Mouse (Mus musculus): ENCODE results near the gene Eng. TPM values are rescaled to one million over a fixed set of nuclear protein-coding genes. Genes with fewer than 3 reads are reported as not detected.

Eng gene
- polyA plus RNA-seq, 1 experiment from 2014 or later, result 59.5 TPM

DNA sequence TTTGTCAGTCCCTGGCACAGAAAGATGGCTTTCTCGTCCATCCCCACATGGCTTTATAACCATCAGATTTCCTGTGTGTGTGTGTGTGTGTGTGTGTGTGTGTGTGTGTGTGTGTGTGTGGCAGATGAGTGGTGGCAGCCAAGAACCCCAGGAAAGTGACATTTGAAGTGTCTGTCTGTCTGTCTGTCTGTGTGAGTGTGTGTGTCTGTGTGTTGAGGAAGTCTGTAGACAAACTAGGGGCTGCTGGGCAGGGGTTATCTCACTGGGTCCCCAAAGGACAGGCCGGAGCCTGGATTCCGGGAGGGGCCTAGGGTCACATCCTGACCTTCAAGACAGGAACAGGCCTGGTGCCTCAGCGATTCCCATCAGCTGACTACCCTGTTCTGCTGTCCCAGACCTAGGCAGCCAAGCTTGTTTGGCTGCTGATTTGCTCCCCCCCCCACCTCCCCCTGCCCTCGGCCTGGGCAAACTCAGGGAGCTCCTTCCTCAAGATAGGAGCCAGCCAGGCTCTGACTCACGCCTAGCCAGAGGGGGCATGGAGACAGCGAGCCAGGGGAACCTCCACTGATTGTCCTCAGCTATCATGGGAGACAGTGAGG lies 15.2 kb downstream of the Eng start:
- Histone ChIP-seq H3K27me3 (replicated peaks; ENCODE audit: control insufficient read depth, insufficient read depth, low read length) (no peaks in the 10 kb centered on the region), H3K9ac (ENCODE audit: low read length) (no peak overlapping the region), H3K4me3 (ENCODE audit: low read depth, low read length) (no peak overlapping the region), H3K36me3 (ENCODE audit: control insufficient read depth, insufficient read depth, low read length) (peaks cover 7% of the 10 kb centered on the region; the same call in 1 of the 2 replicates), H3K4me2 (ENCODE audit: low read length) (no peak overlapping the region), H3K27ac (ENCODE audit: low read depth) (peak overlapping the region; percentile 44; the same call in 1 of the 2 replicates), H3K4me1 (replicated peaks; ENCODE audit: control insufficient read depth, insufficient read depth, low read length) (peaks cover 7% of the 10 kb centered on the region), H3K9me3 (ENCODE audit: control insufficient read depth, low read length) (no peaks in the 10 kb centered on the region)
- DNase-seq (ENCODE audit: low spot score), result no peak
- ATAC-seq (replicated peaks; ENCODE audit: low FRiP score, low TSS enrichment, low read depth), result peak; percentile 48; the same call in 1 of the 2 replicates
- WGBS, result 20% methylated on average over 7 of the region's 7 CpGs

DNA sequence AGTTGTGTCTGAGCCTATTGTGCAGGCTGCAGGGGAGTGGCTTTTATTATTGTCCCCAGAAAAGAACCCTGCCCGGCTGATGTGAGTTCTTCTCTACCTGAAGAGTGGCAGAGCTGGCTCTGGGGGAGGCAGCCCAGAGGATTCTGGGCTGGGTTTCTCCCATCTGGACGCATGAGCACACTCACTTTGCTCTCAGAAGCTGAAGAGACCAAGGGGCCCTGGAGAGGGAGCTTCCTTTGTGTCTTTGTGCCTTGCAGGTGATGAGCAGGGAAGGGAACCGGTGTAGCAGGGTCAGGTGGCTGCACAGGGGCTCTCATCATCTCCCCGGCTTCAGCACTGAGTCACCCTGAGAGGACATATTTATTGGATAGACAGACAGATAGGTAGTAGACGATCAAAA lies 15.9 kb downstream of the Eng start:
- Histone ChIP-seq H3K9me3 (ENCODE audit: control insufficient read depth, low read length) (no peaks in the 10 kb centered on the region), H3K9ac (ENCODE audit: low read length) (no peak overlapping the region), H3K4me1 (replicated peaks; ENCODE audit: control insufficient read depth, insufficient read depth, low read length) (peaks cover 7% of the 10 kb centered on the region), H3K4me3 (ENCODE audit: low read depth, low read length) (no peak overlapping the region), H3K36me3 (ENCODE audit: control insufficient read depth, insufficient read depth, low read length) (peaks cover 7% of the 10 kb centered on the region; the same call in 1 of the 2 replicates), H3K27me3 (replicated peaks; ENCODE audit: control insufficient read depth, insufficient read depth, low read length) (no peaks in the 10 kb centered on the region), H3K4me2 (ENCODE audit: low read length) (no peak overlapping the region), H3K27ac (ENCODE audit: low read depth) (peak overlapping the region; percentile 44; the same call in 1 of the 2 replicates)
- peak; percentile 25; the same call in 1 of the 2 replicates for ATAC-seq (replicated peaks; ENCODE audit: low FRiP score, low TSS enrichment, low read depth)
- 27% methylated on average over 5 of the region's 5 CpGs for WGBS
- DNase-seq (ENCODE audit: low spot score), result no peak

DNA sequence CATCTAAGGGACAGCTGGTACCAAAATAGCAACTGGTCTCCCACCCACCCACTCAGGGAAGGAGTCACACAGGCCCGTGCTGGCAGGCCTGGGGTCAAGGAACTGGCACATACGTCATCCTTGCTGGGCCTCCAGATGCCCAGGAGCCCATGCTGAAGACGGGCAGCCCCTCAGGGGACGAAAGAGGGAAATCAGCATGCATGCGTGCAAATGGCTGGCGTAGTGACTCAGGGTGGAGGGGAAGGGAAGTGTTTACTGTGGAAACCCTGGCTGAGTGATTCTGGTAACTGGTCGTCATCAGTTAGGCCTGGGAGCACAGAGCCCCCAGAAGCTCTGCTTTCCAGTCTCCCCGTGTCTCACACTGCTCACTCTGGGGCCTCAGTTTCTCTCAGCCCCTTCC lies 18.9 kb downstream of the Eng start:
- Histone ChIP-seq H3K27ac (ENCODE audit: low read depth) (no peak overlapping the region), H3K9me3 (ENCODE audit: control insufficient read depth, low read length) (no peaks in the 10 kb centered on the region), H3K4me3 (ENCODE audit: low read depth, low read length) (no peak overlapping the region), H3K9ac (ENCODE audit: low read length) (no peak overlapping the region), H3K4me1 (replicated peaks; ENCODE audit: control insufficient read depth, insufficient read depth, low read length) (peaks cover 7% of the 10 kb centered on the region), H3K27me3 (replicated peaks; ENCODE audit: control insufficient read depth, insufficient read depth, low read length) (no peaks in the 10 kb centered on the region), H3K36me3 (ENCODE audit: control insufficient read depth, insufficient read depth, low read length) (no peaks in the 10 kb centered on the region), H3K4me2 (ENCODE audit: low read length) (no peak overlapping the region)
- 69% methylated on average over 8 of the region's 8 CpGs for WGBS
- no peak for ATAC-seq (replicated peaks; ENCODE audit: low FRiP score, low TSS enrichment, low read depth)
- DNase-seq (ENCODE audit: low spot score), result no peak

DNA sequence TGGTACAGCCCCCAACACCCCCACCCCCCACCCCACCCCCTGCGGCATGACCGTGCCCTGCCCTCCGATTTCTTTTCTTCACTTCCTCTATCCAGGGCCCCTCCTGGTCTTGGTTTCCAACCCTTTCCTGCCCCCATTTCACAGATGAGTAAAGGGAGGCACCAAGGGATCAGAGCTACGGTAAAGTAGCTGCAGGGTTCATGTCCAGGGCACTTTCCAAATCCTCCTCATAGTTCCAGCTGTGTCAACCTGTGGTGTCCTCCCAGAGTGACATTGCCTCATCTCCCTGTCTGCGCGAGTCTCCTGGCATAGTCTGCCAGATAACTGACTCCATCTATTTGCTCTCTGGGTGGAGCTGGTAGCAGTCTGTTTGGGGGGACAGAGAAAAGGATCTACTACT lies 19.5 kb downstream of the Eng start:
- no peak for ATAC-seq (replicated peaks; ENCODE audit: low FRiP score, low TSS enrichment, low read depth)
- Histone ChIP-seq H3K4me1 (replicated peaks; ENCODE audit: control insufficient read depth, insufficient read depth, low read length) (peaks cover 7% of the 10 kb centered on the region), H3K9me3 (ENCODE audit: control insufficient read depth, low read length) (no peaks in the 10 kb centered on the region), H3K36me3 (ENCODE audit: control insufficient read depth, insufficient read depth, low read length) (no peaks in the 10 kb centered on the region), H3K9ac (ENCODE audit: low read length) (no peak overlapping the region), H3K27me3 (replicated peaks; ENCODE audit: control insufficient read depth, insufficient read depth, low read length) (no peaks in the 10 kb centered on the region), H3K27ac (ENCODE audit: low read depth) (peak overlapping the region; percentile 34; the same call in 1 of the 2 replicates), H3K4me3 (ENCODE audit: low read depth, low read length) (no peak overlapping the region), H3K4me2 (ENCODE audit: low read length) (no peak overlapping the region)
- DNase-seq (ENCODE audit: low spot score), result no peak
- 77% methylated on average over 6 of the region's 6 CpGs for WGBS

DNA sequence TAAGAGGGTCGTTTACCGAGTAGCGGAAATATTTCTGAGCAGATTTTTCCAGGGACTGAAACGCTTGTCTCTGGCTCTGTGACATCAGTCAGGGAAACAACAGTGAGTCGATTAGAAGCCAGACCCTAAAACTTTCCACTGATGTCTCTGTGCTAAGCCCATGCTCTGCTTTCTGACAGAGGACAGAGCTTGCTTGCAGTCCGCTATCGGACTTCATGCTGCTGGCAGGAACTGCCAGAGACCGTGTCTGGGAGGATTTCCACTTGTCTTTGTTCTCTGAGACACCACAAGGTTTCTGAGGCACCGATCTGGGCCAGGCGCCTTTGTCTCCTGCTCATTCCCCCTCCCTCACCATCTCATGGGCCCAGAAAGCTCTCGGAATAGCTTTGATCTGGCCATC lies 21.4 kb downstream of the Eng start:
- Histone ChIP-seq H3K4me2 (ENCODE audit: low read length) (no peak overlapping the region), H3K9ac (ENCODE audit: low read length) (no peak overlapping the region), H3K27ac (ENCODE audit: low read depth) (peak overlapping the region; percentile 63; the same call in 1 of the 2 replicates), H3K27me3 (replicated peaks; ENCODE audit: control insufficient read depth, insufficient read depth, low read length) (no peaks in the 10 kb centered on the region), H3K4me3 (ENCODE audit: low read depth, low read length) (no peak overlapping the region), H3K9me3 (ENCODE audit: control insufficient read depth, low read length) (no peaks in the 10 kb centered on the region), H3K36me3 (ENCODE audit: control insufficient read depth, insufficient read depth, low read length) (peaks cover 4% of the 10 kb centered on the region; the same call in 1 of the 2 replicates), H3K4me1 (replicated peaks; ENCODE audit: control insufficient read depth, insufficient read depth, low read length) (no peaks in the 10 kb centered on the region)
- 31% methylated on average over 11 of the region's 11 CpGs for WGBS
- DNase-seq (ENCODE audit: low spot score) (no peak), ATAC-seq (replicated peaks; ENCODE audit: low FRiP score, low TSS enrichment, low read depth) (no peak)

DNA sequence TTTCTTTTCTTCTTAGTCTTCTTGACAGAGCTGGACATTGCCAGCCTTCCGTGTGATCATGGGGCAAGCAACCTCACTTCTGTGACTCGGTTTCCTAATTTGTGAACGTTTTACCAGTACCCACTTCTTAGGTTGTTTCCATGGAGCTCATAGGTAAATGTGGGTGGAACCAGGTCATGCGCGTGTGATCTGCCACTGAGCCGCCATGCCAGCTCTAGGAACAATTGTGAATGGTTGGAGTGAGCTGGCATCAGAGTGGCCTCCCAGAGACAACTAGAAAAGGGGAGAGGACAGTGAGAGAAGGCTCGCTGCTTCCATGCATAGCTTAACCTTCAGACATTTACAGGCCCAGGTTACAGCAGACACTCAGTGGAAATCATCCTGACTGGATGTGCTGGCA lies 21.8 kb downstream of the Eng start:
- WGBS, result 94% methylated on average over 7 of the region's 7 CpGs
- H3K27ac ChIP-seq (ENCODE audit: low read depth), result peak overlapping the region; percentile 63; the same call in 1 of the 2 replicates
- no peak for ATAC-seq (replicated peaks; ENCODE audit: low FRiP score, low TSS enrichment, low read depth)

DNA sequence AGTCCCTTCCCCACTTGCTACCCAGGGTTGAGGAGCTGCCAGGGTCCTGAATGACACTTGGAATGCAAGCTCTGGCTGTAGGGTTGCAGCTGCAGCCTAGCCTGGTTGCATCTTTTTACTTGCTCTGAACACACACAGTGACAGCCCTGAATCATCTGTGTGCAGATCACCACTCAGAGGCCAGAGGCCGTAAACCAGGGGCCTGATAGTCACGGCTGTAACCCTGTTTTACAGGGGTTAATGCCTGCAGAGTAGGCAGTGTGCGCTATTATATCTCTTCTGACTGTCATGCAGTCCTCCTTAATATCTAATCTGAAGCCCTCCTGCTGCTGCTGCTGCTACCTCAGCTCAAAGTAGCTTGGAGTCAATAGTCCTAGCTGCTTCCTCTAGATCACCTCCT lies 23.5 kb downstream of the Eng start:
- ATAC-seq (replicated peaks; ENCODE audit: low FRiP score, low TSS enrichment, low read depth) (no peak), DNase-seq (ENCODE audit: low spot score) (no peak)
- Histone ChIP-seq H3K4me2 (ENCODE audit: low read length) (no peak overlapping the region), H3K4me3 (ENCODE audit: low read depth, low read length) (no peak overlapping the region), H3K9ac (ENCODE audit: low read length) (no peak overlapping the region), H3K36me3 (ENCODE audit: control insufficient read depth, insufficient read depth, low read length) (peaks cover 11% of the 10 kb centered on the region; the same call in 1 of the 2 replicates), H3K9me3 (ENCODE audit: control insufficient read depth, low read length) (no peaks in the 10 kb centered on the region), H3K27ac (ENCODE audit: low read depth) (no peak overlapping the region), H3K4me1 (replicated peaks; ENCODE audit: control insufficient read depth, insufficient read depth, low read length) (no peaks in the 10 kb centered on the region), H3K27me3 (replicated peaks; ENCODE audit: control insufficient read depth, insufficient read depth, low read length) (no peaks in the 10 kb centered on the region)
- WGBS, result 39% methylated on average over 3 of the region's 3 CpGs

More for the DNA sequence above, 21.8 kb downstream of the Eng start:
- H3K4me1 ChIP-seq (replicated peaks; ENCODE audit: control insufficient read depth, insufficient read depth, low read length), result no peaks in the 10 kb centered on the region
- no peak overlapping the region for H3K4me3 ChIP-seq (ENCODE audit: low read depth, low read length)
- H3K9me3 ChIP-seq (ENCODE audit: control insufficient read depth, low read length), result no peaks in the 10 kb centered on the region
- H3K4me2 ChIP-seq (ENCODE audit: low read length), result no peak overlapping the region
- no peaks in the 10 kb centered on the region for H3K27me3 ChIP-seq (replicated peaks; ENCODE audit: control insufficient read depth, insufficient read depth, low read length)
- H3K9ac ChIP-seq (ENCODE audit: low read length), result no peak overlapping the region
- no peak for DNase-seq (ENCODE audit: low spot score)
- peaks cover 7% of the 10 kb centered on the region; the same call in 1 of the 2 replicates for H3K36me3 ChIP-seq (ENCODE audit: control insufficient read depth, insufficient read depth, low read length)

DNA sequence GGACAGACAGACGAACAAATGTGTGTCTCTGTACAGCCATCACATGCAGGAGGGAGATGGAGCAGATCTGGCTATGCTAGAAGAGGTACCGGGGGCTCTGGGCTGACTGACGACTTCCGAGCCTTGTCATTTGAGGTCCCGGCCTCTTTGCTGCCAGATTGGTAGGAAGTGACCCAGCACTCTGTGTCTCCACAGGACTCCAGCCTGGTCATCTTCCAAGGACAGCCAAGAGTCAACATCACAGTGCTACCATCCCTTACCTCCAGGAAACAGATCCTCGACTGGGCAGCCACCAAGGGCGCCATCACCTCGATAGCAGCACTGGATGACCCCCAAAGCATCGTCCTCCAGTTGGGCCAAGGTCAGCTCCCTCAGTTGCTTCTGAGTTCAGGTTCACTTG lies 24.8 kb downstream of the Eng start:
- no peaks in the 10 kb centered on the region for H3K9me3 ChIP-seq (ENCODE audit: control insufficient read depth, low read length)
- no peaks in the 10 kb centered on the region for H3K27me3 ChIP-seq (replicated peaks; ENCODE audit: control insufficient read depth, insufficient read depth, low read length)
- H3K9ac ChIP-seq (ENCODE audit: low read length), result no peak overlapping the region
- H3K4me2 ChIP-seq (ENCODE audit: low read length), result no peak overlapping the region
- WGBS, result 84% methylated on average over 9 of the region's 9 CpGs
- H3K27ac ChIP-seq (ENCODE audit: low read depth), result no peak overlapping the region
- H3K4me3 ChIP-seq (ENCODE audit: low read depth, low read length), result no peak overlapping the region
- H3K4me1 ChIP-seq (replicated peaks; ENCODE audit: control insufficient read depth, insufficient read depth, low read length), result no peaks in the 10 kb centered on the region
- DNase-seq (ENCODE audit: low spot score) (no peak), ATAC-seq (replicated peaks; ENCODE audit: low FRiP score, low TSS enrichment, low read depth) (no peak)
- peaks cover 16% of the 10 kb centered on the region; the same call in 1 of the 2 replicates for H3K36me3 ChIP-seq (ENCODE audit: control insufficient read depth, insufficient read depth, low read length)

Data from intestine, embryonic 14.5 days (tissue).